8 mouse cellular contexts compared by ENCODE assay signal in genomic region chr14:52022709-52023459, GRCm38 (mm10). TPM values are rescaled to one million over a fixed set of nuclear protein-coding genes. Genes with fewer than 3 reads are reported as not detected.
DNase-seq lines count a peak whose midpoint lies in the region; ATAC-seq lines count a peak whose summit lies in the region.

No protein-coding gene starts in this region.

- H3K9me3 ChIP-seq in forebrain, embryonic 10.5 days, result no peaks in the 10 kb centered on the region
- no peaks in the 10 kb centered on the region for H3K9me3 ChIP-seq in heart, embryonic 15.5 days (replicated peaks)
- no peaks in the 10 kb centered on the region for H3K9me3 ChIP-seq in liver, embryonic 16.5 days (replicated peaks; ENCODE audit: control insufficient read depth, low read length)
- H3K9me3 ChIP-seq in neural tube, embryonic 12.5 days, result no peaks in the 10 kb centered on the region

- peak overlapping the region; percentile 62 for H3K4me2 ChIP-seq in heart, embryonic 15.5 days
- H3K4me2 ChIP-seq in liver, embryonic 16.5 days (ENCODE audit: low read depth, low read length), result peak overlapping the region; percentile 60
- H3K4me2 ChIP-seq in neural tube, embryonic 12.5 days (replicated peaks), result peak overlapping the region; percentile 54

- H3K27ac ChIP-seq in forebrain, embryonic 10.5 days, result peak overlapping the region; percentile 89
- peak overlapping the region; percentile 85 for H3K27ac ChIP-seq in heart, embryonic 15.5 days
- peak overlapping the region; percentile 88 for H3K27ac ChIP-seq in liver, embryonic 16.5 days (ENCODE audit: low read length)
- H3K27ac ChIP-seq in neural tube, embryonic 12.5 days, result no peak overlapping the region; the same call in 1 of the 2 replicates

- peaks cover 7% of the 10 kb centered on the region for H3K36me3 ChIP-seq in forebrain, embryonic 10.5 days (replicated peaks)
- no peaks in the 10 kb centered on the region for H3K36me3 ChIP-seq in heart, embryonic 15.5 days
- no peaks in the 10 kb centered on the region for H3K36me3 ChIP-seq in liver, embryonic 16.5 days (ENCODE audit: control insufficient read depth, insufficient read depth)
- no peaks in the 10 kb centered on the region for H3K36me3 ChIP-seq in neural tube, embryonic 12.5 days

- peak overlapping the region; percentile 40 for H3K4me3 ChIP-seq in forebrain, embryonic 10.5 days
- H3K4me3 ChIP-seq in heart, embryonic 15.5 days, result peak overlapping the region; percentile 37
- peak overlapping the region; percentile 50 for H3K4me3 ChIP-seq in liver, embryonic 16.5 days (ENCODE audit: low read depth, low read length)
- H3K4me3 ChIP-seq in neural tube, embryonic 12.5 days, result peak overlapping the region; percentile 19

- WGBS in forebrain, embryonic 10.5 days, result 4% methylated on average over 23 of the region's 23 CpGs
- WGBS in heart, embryonic 15.5 days, result 5% methylated on average over 23 of the region's 23 CpGs
- WGBS in liver, embryonic 16.5 days (ENCODE audit: insufficient replicate concordance), result 7% methylated on average over 23 of the region's 23 CpGs
- 3% methylated on average over 23 of the region's 23 CpGs for WGBS in neural tube, embryonic 12.5 days

- DNase-seq in CD8-positive naive resting alpha-beta T cell, adult 2 months (ENCODE audit: low read depth in 2 of 2, low spot score in 2 of 2), result peak; percentile 80 to 90
- DNase-seq in c-Kit-positive CD71-negative TER-119-negative erythroid progenitor cells, embryonic 14.5 days (ENCODE audit: low read depth), result peak; percentile 91
- DNase-seq in forebrain, embryonic 10.5 days (ENCODE audit: extremely low spot score, low spot score), result peak; percentile 91
- peak; percentile 94 for DNase-seq in kidney, postnatal 14 days
- DNase-seq in telencephalon, adult 2 months (ENCODE audit: low read depth, low spot score), result peak; percentile 69

- H3K4me1 ChIP-seq in forebrain, embryonic 10.5 days, result peaks cover 60% of the 10 kb centered on the region
- H3K4me1 ChIP-seq in heart, embryonic 15.5 days (replicated peaks), result peaks cover 35% of the 10 kb centered on the region
- H3K4me1 ChIP-seq in liver, embryonic 16.5 days (ENCODE audit: control insufficient read depth, low read depth, low read length), result peaks cover 55% of the 10 kb centered on the region
- peaks cover 21% of the 10 kb centered on the region for H3K4me1 ChIP-seq in neural tube, embryonic 12.5 days

- ATAC-seq in heart, embryonic 15.5 days (replicated peaks; ENCODE audit: insufficient number of reproducible peaks, insufficient read depth, low FRiP score, low read depth), result no peak
- peak; percentile 32 for ATAC-seq in liver, embryonic 16.5 days (ENCODE audit: low read depth)
- ATAC-seq in neural tube, embryonic 12.5 days (ENCODE audit: low FRiP score, low read depth), result no peak

- no peaks in the 10 kb centered on the region for H3K27me3 ChIP-seq in forebrain, embryonic 10.5 days (ENCODE audit: poor library complexity, severe bottlenecking)
- H3K27me3 ChIP-seq in heart, embryonic 15.5 days, result no peaks in the 10 kb centered on the region
- no peaks in the 10 kb centered on the region for H3K27me3 ChIP-seq in liver, embryonic 16.5 days (ENCODE audit: control insufficient read depth, insufficient read depth, low read depth, low read length)
- H3K27me3 ChIP-seq in neural tube, embryonic 12.5 days (replicated peaks), result no peaks in the 10 kb centered on the region

- peak overlapping the region; percentile 23; the same call in 1 of the 2 replicates for H3K9ac ChIP-seq in heart, embryonic 15.5 days
- peak overlapping the region; percentile 49 for H3K9ac ChIP-seq in liver, embryonic 16.5 days (ENCODE audit: low read depth, low read length)
- H3K9ac ChIP-seq in neural tube, embryonic 12.5 days, result no peak overlapping the region

RNA-seq across cellular contexts. Expression of gene Zfp219, which starts 2.4 kb away (rescaled TPM):
- 85.4 and 87.6 TPM in 2 replicates for polyA plus RNA-seq in forebrain, embryonic 10.5 days (2016; fragmentation: Nextera tagmentation; extraction: Ambion mirVana)
- polyA plus RNA-seq in heart, embryonic 15.5 days (2015; fragmentation: Nextera tagmentation; extraction: Ambion mirVana), result 18.1 and 23.6 TPM in 2 replicates
- polyA plus RNA-seq in liver, embryonic 16.5 days (2015; fragmentation: Nextera tagmentation; extraction: Ambion mirVana), result 7.4 and 8.9 TPM in 2 replicates
- polyA plus RNA-seq in neural tube, embryonic 12.5 days (2016; fragmentation: Nextera tagmentation; extraction: Ambion mirVana), result 78.3 and 84.9 TPM in 2 replicates

RNA-seq across cellular contexts. Expression of gene Tmem253, which starts 7.4 kb away (rescaled TPM):
- polyA plus RNA-seq in forebrain, embryonic 10.5 days (2016; fragmentation: Nextera tagmentation; extraction: Ambion mirVana), result 0.63 and 0.96 TPM in 2 replicates
- 0.60 and 0.68 TPM in 2 replicates for polyA plus RNA-seq in heart, embryonic 15.5 days (2015; fragmentation: Nextera tagmentation; extraction: Ambion mirVana)
- 0.15 and 0.28 TPM in 2 replicates for polyA plus RNA-seq in liver, embryonic 16.5 days (2015; fragmentation: Nextera tagmentation; extraction: Ambion mirVana)
- polyA plus RNA-seq in neural tube, embryonic 12.5 days (2016; fragmentation: Nextera tagmentation; extraction: Ambion mirVana), result 1.0 and 1.3 TPM in 2 replicates

RNA-seq across cellular contexts. Expression of gene Olfr221, which starts 19.4 kb away (rescaled TPM):
- polyA plus RNA-seq in forebrain, embryonic 10.5 days (2016; fragmentation: Nextera tagmentation; extraction: Ambion mirVana), result not detected in 2 replicates
- polyA plus RNA-seq in heart, embryonic 15.5 days (2015; fragmentation: Nextera tagmentation; extraction: Ambion mirVana), result not detected in 2 replicates
- not detected in 2 replicates for polyA plus RNA-seq in liver, embryonic 16.5 days (2015; fragmentation: Nextera tagmentation; extraction: Ambion mirVana)
- polyA plus RNA-seq in neural tube, embryonic 12.5 days (2016; fragmentation: Nextera tagmentation; extraction: Ambion mirVana), result not detected in 2 replicates

RNA-seq across cellular contexts. Expression of gene Arhgef40, which starts 38.4 kb away (rescaled TPM):
- polyA plus RNA-seq in forebrain, embryonic 10.5 days (2016; fragmentation: Nextera tagmentation; extraction: Ambion mirVana), result 97.5 and 102 TPM in 2 replicates
- polyA plus RNA-seq in heart, embryonic 15.5 days (2015; fragmentation: Nextera tagmentation; extraction: Ambion mirVana), result 51.8 and 69.2 TPM in 2 replicates
- 12.5 and 14.6 TPM in 2 replicates for polyA plus RNA-seq in liver, embryonic 16.5 days (2015; fragmentation: Nextera tagmentation; extraction: Ambion mirVana)
- polyA plus RNA-seq in neural tube, embryonic 12.5 days (2016; fragmentation: Nextera tagmentation; extraction: Ambion mirVana), result 105 and 110 TPM in 2 replicates
